Mouse (Mus musculus) regulatory T cell (primary cell): ENCODE measurements around the gene Col28a1.

Experiments
- in situ Hi-C: fragments of 300-600 bp; cut with MboI, MseI; formaldehyde crosslinking; loops from one replicate; pipeline ENCODE4 v1.15.1; 2025; ENCODE audit warnings: high pct_unique_total_duplicates

The Col28a1 gene

DNA sequence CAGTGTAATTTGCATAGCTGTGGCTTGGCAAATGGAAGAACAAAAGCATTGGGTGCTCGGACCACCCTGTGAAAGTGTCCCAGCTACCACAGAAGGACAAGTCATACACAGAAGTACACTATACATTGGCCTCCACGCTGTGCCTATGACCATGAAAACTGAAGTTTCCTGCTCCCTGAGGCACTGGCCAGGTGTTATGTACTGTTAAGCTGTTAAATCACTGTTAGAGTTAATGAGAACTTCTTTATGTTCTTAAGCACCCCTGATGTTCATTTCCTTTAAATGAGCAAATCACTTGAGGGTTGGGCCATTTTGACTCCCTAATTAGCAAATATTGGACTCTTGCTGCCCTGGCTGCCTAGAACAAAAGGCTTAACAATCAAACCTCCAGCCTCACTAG is 73.3 kb downstream of the Col28a1 start:
- in situ Hi-C loops = no loop called here

DNA sequence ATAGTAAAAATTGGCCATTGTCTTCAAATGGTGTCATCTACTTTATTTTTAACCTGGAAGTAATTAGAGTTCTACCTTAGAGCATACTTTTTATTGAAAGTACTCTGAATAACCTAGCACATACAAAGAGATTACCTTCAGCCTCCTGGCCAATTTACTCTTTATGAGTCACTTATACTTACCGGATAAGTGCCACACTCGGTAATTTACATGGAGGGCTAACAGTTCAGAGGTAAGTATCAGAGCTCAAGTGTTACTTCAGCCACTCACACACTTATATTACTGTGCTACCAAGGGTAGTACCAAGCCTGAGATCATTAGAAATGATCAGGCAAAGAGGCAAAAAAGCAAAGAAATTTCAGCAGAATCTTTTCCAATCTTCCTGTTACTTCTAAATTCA is 73.8 kb downstream of the Col28a1 start:
- in situ Hi-C loops = no loop called here

DNA sequence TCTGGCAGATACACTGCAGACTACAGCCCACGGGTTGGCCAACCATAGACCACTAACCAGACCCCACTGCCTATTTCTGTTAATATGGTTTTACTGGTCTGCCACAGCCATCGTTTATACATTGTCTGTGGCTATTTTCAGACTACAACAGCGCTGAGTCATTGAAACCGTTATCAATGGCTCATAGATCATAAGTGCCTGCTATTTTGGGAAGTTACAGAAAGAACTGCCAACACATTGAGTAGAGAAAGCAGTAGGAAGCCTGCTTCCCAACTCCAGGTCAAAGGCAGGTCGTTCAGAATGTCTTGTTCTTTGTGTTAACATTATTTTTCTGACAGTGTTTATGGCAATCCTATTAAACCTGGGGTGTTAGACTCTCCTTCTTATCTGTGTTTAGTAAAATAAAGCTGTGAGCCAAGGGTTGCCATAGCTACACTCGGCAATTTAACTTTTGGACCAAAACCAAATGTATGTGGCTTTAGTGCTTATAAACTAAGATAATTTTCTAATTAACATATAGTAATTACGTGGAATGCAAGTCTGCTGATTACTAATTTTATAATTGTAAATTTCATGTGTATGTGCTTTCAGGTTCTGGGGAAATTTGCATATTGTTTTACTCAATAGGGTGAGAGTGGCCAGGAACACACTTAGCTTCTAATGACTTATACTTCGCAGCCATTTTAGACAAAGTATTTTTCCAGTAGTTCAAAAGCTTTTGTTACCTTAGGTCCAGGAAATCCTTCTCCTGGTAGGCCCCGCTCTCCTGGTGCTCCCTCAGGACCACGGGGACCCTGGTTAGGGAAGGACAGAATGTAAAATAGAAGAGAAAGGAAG is 86.3 kb downstream of the Col28a1 start:
- in situ Hi-C loops = no loop called here

DNA sequence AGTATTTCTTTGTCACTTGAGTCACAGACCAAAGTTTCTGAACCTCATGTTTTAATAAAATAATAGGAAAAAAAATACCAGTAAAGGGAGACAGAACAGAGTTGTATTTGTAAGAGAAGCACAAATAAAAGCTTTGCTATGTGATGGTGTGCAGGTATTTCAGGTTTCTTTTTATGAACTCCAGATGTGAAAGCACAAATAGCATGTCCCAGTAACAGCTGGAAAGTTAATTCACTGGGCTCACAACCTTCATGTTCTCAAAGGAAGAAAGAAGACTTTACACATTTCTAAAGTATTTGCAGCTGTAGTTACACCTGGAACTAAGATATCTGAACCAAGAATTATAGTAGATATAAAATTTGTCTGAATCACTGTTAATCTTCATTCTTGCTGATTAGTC is 91.2 kb downstream of the Col28a1 start:
- in situ Hi-C loops = no loop called here

DNA sequence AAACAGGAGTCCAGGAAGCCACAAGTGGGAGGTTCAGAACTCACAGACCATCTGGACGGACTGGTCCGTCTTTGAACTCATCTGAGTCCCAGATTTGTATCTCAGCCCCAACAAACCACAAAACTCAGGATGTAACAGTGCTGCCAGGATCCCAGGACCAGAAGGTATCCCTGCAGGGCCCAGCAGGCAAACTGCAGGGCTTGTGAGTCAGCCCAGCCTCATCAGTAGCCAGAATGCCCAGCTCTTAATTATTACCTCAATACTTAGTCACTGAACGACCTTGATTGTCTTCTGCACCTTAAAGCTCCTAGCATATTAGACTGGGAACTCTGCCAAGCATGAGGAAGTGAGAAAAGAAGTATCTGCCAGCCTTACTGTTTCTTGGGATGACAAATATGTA is 96.6 kb downstream of the Col28a1 start:
- in situ Hi-C loops = no loop called here

DNA sequence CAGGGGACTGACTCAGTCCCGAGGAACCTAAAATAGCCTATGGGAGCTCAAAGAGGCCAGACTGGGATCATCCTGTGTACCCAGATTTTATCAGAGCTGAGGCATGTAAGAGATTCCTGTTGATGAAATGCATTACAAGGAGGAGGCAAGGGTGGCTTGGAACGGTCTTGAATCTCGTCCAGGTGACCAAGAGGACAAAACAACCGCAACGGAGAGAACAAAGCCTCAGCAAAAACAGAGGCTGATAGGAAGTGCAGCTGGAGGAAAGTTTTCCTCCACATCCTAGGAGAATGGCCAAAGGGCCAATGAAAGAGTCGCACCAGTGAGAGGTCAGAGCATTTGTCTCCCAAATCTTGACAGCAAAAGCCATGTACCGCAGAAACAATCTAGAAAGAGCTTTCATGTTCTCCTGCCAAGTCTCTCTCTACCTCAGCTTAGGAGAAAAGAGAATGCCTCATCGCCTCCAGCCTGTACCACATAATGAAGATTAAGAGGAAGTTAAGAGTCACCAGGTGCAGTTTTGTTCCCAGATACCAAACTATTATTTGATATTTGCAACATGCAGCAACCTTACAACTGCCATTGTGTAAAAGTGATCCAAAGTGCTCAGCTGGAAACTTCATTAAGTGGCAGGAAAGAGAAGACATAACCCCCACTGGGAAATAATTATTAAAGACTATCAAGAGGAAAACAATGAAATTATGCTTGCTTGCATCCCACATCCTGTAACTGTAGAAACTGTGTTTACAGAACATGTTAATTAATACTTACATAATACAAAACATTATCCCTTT is 98.1 kb downstream of the Col28a1 start:
- in situ Hi-C loops = loop anchor here (5.0 kb wide), 1 partner anchor 357 kb away; no protein-coding TSS in a partner anchor

DNA sequence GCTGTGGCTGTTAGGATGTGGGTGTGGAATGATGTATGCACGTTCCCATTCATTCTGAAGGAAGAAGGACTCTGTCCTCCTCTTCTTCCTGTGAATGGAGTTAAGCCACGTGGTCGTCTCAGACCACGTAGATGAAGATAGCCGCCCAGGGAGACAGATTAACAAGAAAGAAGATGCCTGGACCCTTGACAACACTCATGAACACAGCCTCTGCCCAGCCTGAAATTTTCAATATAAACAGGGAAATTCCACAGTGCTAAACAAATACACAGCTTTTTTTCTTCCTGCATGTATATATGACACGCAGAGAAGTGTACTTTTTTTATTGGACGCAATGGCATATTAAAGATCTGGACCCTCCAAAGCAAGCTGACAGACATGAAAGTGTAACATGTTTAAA is 98.9 kb downstream of the Col28a1 start:
- in situ Hi-C loops = loop anchor here (5.0 kb wide), 1 partner anchor 356 kb away; no protein-coding TSS in a partner anchor

DNA sequence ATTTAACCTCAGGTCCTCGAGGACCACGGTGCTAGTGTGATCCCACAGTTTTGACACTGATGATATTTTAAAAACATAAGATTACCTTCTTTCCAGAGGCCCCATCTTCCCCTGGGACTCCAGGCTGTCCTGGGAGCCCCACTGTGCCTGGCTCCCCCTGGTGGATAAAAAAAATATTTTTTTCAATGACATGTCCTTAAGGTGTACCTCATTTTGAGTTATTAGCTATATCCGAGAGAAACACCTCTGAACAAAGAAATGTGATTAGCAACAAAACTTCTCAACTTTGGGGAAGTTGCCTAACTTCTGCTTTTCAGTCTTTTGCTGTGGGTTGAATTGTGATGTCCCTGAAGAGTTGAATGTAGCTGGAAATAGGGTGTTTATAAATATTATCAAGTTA is 105.6 kb downstream of the Col28a1 start:
- in situ Hi-C loops = no loop called here

DNA sequence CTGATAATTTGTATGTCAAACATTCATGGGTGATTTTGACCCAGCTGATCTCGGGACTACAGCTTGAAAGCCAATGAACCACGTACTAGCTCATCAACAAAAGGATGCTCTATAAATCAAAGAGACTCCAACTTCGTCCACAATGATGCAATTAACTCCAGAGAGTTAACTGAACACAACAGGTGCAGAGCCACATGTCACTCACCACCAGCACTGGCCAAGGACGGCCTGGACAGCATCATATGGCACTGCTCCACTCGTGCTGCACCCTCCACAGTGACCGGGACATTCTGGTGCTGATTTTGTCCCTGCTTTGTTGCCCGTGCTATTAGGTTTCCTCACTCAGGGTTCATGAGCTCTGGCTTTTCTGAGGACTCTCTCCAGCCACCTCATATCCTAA is 107.6 kb downstream of the Col28a1 start:
- in situ Hi-C loops = no loop called here

DNA sequence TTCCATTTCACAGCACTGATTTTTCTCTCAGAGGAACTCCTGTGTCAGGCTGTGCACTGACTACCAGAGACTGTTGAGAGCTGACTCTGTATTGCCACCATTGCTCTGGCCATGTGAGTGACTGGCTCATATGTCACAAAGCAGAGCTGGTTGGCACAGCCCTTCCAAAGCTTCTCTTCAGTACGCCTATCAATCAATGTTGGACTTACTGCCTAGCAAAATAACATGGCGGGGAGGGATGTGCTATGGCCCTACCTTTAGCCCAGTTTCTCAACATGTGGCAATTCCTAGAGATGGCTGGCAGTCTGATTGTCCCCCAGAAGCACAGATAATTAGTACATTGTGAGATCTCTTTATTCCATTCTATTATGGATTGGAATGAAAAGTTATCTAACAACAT is 109.2 kb downstream of the Col28a1 start:
- in situ Hi-C loops = no loop called here

DNA sequence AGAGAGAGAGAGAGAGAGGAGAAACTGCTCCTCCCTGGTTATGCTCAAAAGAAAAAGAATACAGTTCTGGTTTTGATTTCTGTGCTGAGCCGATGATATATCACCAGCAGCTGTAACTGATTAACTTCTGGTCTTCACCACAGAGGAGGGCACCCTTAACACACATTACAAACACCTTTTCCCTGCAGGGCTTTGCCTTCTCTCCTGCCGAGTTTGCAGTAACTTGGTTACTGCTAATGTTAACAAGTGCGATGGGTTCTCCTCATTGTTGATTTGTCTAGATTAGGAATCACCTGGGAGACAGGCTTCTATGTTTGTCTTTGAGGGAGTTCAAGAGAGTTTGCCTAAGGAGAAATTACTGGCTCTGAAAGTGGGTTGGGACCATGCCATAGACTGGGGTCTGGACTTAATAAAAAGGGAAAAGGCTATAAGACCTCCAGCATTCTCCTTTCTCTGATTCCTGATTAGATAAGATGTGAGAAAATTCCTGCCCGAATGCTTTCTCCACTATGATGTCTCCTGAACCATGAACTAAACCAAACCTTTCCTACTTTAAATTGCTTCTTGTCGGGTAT is 114.8 kb downstream of the Col28a1 start:
- in situ Hi-C loops = no loop called here

DNA sequence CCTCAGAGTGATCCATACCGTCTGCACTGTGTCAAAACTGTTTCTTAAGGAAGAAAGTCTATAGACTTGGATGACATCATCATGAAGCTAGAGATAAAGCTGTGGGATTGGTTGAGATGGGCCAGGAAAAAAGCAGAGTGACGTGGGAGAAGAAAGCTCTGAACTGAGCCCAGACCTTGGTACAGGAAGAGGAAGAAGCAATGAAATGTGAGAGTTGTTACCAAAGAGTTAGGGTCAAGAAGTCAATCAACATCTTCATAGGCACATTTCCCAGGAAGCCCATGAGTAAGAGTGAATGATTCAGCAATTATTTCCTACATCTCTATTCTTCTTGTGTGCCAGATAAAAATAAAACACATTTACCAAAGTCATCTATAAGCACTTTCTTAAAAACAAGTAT is 117.5 kb downstream of the Col28a1 start:
- in situ Hi-C loops = no loop called here

DNA sequence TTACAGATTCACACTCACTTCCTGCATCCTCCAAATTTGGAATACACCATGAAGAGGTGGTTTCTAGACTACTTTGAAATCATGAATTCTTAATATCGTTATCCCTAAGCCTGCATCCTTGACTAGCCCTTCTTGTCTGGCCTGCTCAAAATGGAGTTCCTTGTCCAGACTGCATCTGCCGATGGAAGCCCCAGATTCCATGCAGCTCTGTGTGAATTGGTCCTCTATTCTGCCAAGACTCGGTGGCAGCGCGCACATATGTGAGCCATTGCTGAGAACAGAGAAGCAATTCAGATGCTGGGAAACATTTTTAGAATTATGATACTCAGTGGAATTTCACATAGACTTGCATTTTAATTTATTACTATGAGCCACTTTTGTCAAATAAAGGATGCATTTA is 123.4 kb downstream of the Col28a1 start:
- in situ Hi-C loops = no loop called here

DNA sequence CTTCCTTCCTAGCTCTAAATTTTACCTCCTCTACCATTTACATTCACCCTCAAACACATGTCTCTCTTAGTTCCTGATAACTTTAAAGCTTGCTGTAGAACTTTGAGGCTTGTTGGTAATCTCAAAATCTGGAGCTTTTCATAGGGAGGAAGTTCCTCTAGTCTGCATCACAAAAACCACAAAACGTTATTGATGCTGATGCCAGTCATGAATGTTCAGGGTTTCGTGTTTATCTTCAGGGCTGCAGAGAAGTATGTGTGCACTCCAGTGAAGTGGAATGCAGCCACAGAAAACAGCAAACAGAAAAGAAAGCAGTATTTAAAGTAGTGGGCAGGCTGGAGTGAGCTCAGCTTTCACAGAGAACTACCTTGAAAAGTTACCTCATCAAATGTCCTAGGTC is 124.0 kb downstream of the Col28a1 start:
- in situ Hi-C loops = no loop called here

DNA sequence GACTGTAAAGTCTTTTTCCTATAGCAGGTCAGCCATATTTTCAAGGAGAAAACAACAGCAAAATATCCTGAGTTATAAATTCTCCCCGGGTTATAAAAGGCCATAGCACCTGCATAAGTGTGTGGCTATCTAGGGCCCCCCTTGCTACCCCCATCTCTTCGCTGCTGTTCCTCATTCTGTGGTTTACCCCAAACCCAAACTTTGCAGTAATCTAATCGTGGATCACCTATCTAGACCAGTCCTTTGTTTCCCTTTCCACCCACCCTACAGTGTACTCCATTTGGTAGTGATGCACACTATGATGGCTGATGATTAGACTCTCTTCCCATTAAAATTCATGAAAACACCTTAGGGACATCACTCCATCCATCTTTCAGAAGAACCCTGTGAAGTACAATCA is 125.3 kb downstream of the Col28a1 start:
- in situ Hi-C loops = no loop called here

DNA sequence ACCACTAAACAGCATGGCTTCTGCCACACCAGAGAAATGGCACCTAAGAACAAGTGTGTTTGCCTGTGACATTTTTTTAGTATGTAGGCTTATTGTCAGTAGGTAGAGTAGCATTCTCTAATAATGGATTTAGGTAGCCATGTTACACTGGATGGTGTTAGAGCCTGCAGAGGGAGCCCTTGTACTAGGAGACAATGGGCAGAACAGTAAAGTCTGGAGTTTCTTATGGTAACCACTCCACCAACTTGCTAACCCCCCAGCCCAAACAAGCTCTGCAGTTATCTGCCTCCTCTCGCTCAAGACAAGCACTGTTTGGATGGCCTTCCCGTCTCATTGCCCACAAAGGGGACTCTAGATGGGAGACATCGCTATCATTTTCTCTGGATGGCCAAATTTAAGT is 126.2 kb downstream of the Col28a1 start:
- in situ Hi-C loops = no loop called here

DNA sequence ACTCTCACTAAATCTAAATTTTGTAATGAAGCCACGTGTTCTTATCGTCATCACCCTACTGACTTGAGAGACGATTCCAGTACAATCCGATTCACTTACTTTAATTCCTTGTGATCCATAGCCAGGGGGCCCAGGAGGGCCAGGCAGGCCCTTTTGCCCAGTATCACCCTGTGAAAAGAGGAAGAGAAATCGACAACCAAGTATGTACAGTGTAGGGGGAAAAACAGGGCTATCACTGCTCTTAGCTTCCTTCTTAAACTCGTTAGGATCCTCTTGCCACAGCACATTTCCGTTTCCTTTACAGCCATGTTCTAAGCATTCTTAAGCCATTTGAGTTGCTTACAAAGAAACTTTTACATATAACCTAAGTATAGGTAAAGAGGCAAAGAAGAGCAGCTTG is 133.2 kb downstream of the Col28a1 start:
- in situ Hi-C loops = no loop called here

DNA sequence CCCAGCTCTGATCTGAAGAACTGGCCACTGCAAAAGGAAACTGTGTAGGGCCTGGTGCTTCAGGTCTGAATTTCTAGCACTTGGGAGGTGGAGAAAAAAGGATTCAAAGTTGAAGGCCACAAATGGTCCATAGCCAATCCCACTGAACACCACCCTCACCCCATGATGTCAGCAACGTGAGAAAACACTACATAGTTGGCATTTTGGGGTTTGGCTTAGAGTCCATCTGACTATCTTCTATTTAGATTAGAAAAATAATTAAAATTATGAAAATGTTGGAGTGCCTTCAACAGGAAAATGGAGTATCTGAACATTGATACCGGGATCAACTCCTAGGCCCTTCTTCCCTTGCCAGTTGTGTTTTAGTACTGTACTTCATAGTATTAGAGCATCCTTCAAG is 144.2 kb downstream of the Col28a1 start:
- in situ Hi-C loops = no loop called here

DNA sequence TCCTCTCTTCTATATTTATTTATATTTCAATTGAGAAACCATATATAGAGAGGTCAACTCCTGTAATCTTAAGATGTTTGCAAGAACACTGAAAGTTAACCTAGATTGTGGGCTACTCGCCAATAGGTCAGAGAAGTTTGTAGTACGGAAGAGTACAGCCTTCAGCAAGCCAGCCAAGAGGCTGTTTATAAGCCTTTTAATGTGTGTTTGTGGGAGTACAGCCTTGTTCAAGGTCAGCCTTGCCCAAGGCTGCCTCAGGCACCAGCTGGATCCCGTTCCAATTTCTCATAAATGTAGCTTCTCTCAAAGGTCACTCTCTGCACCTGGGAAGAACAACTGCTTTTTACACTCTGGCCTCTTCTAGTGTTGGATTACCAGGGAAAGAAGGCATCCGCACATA is 146.0 kb downstream of the Col28a1 start:
- in situ Hi-C loops = no loop called here

DNA sequence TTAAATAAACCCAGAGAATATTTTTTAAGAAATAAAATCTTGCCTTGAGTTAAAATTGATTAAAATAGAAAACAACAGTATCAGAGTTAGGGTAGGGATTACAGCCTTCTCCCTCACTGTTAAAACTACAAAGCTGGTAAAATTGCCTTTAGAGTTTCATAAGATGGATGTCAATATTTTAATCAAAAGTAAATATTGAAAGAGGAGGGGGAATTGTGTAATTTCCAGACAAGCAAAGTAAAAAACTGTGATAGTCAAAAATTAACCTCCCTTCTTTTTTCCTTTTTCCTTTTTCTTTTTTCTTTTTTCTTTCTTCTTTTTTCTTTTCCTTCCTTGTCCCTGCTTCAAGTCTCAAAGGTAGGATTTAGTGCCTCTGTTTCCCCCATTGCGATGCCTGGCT is 146.6 kb downstream of the Col28a1 start:
- in situ Hi-C loops = no loop called here

DNA sequence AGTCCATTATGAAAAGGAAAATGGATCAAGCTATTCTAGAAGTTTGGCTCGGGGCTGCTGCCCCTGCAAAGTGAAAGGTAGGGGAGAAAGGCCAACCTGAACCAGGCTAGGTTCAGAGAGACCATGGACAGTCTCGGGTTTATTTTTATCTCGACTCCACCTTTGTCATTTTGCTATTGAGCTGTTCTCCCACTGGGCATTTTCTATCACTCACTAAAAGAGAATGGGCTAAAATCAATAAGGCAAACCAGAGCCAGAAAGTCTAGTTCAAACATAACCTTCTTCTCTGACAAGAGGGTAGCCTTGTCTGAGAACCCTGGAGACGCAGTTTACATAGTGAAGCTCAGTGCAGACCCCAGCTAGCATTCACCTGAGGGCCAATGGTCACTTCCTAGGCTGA is 163.7 kb downstream of the Col28a1 start:
- in situ Hi-C loops = no loop called here

DNA sequence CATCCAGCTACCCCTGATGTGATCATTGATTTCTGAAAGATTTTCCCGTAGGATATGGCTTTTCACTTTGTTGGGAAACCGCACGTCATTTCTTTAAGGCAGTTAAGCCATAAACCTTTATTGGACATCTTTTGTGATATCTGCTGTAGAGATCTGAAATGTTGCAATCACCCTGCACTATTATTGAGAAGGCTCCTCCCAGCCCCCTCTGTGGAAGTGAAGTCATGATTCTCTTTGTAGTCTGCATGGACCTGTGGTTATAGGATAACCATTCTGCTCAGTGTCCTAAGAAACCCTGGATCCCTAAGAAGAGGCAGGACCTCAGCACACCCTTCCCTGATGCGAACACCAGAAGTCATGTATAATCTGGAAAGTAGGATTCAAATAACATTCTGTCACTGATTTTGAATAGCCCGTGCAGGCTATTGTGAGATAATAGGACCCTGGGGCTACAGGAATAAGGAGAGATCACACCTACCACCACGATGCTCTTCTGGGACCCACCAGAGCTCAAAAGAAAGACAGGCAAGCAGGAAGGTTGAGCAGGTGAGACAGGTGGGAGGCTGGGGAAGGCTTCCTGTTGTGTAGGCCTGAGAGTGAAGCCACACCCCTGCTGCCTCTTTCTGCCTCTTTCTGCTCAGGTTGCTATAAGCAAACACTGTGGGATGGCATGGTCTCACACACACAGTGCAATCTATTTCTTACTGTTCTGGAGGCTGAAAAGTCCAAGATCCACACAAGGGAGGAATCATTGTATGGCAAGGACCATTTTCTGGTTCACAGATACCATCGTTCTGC is 166.9 kb downstream of the Col28a1 start:
- in situ Hi-C loops = no loop called here
